Mouse (Mus musculus) frontal cortex, adult (tissue): ENCODE measurements at regions not wholly inside any gene's neighbourhood (a gene's known extent, or its start where the extent isn't known, plus 50 kb on each side); places are given as distances from the start of the nearest gene placed in this dataset.
A peak's percentile ranks its signal among the peaks of the same experiment; 100 is the strongest.

Source experiments
- ATAC-seq: cut with Nextera tagmentation; 2 replicates; pipeline ENCODE4 v1.9.2; 2017; ENCODE audit warnings: mild to moderate bottlenecking, moderate library complexity, mixed read lengths; ENCODE audit not compliant: low TSS enrichment

GRCm38 (mm10) chr10:120666202-120666860, 190.1 kb upstream of the Hmga2 start:
- no peak for ATAC-seq

GRCm38 (mm10) chr10:120665670-120666069, 189.4 kb upstream of the Hmga2 start:
- no peak for ATAC-seq

GRCm38 (mm10) chr10:120664419-120664818, 188.2 kb upstream of the Hmga2 start:
- ATAC-seq, result no peak

- no peak for ATAC-seq
Observed at GRCm38 (mm10) chr10:120663396-120663795, 187.1 kb upstream of the Hmga2 start.

GRCm38 (mm10) chr10:120660503-120660902, 184.2 kb upstream of the Hmga2 start:
- no peak for ATAC-seq

GRCm38 (mm10) chr10:120655238-120655931, 179.1 kb upstream of the Hmga2 start:
- ATAC-seq, result no peak

GRCm38 (mm10) chr10:120652525-120653215, 176.4 kb upstream of the Hmga2 start:
- no peak for ATAC-seq

GRCm38 (mm10) chr10:120651845-120652244, 175.6 kb upstream of the Hmga2 start:
- ATAC-seq, result no peak

GRCm38 (mm10) chr10:120650336-120650735, 174.1 kb upstream of the Hmga2 start:
- ATAC-seq, result no peak

GRCm38 (mm10) chr10:120648741-120649140, 172.5 kb upstream of the Hmga2 start:
- ATAC-seq, result no peak

- ATAC-seq, result no peak
Observed at GRCm38 (mm10) chr10:120648031-120648430, 171.8 kb upstream of the Hmga2 start.

GRCm38 (mm10) chr10:120647323-120647722, 171.1 kb upstream of the Hmga2 start:
- ATAC-seq, result peak; percentile 23; the same call in 1 of the 2 replicates

- peak; percentile 81 for ATAC-seq
Observed at GRCm38 (mm10) chr10:120646862-120647311, 170.6 kb upstream of the Hmga2 start.

- ATAC-seq, result no peak
Observed at GRCm38 (mm10) chr10:120640847-120641246, 164.6 kb upstream of the Hmga2 start.

- no peak for ATAC-seq
Observed at GRCm38 (mm10) chr10:120638316-120638715, 162.0 kb upstream of the Hmga2 start.

- ATAC-seq, result no peak
Observed at GRCm38 (mm10) chr10:120635818-120636543, 159.7 kb upstream of the Hmga2 start.

GRCm38 (mm10) chr10:120635194-120635593, 158.9 kb upstream of the Hmga2 start:
- no peak for ATAC-seq

- ATAC-seq, result no peak
Observed at GRCm38 (mm10) chr10:120632071-120632470, 155.8 kb upstream of the Hmga2 start.

GRCm38 (mm10) chr10:120628066-120628465, 151.8 kb upstream of the Hmga2 start:
- no peak for ATAC-seq

GRCm38 (mm10) chr10:120625474-120625873, 149.2 kb upstream of the Hmga2 start:
- ATAC-seq, result no peak

GRCm38 (mm10) chr10:120624203-120624942, 148.1 kb upstream of the Hmga2 start:
- ATAC-seq, result no peak
